Mouse (Mus musculus) CD4-positive, CD25-positive, alpha-beta regulatory T cell, adult 4 months (primary cell): Measurements from ENCODE around the gene Dppa3. TPM values are rescaled to one million over a fixed set of nuclear protein-coding genes. Genes with fewer than 3 reads are reported as not detected.

Experiments
- ATAC-seq: one replicate; pipeline ENCODE4 v1.8.0; 2017
- polyA plus RNA-seq, 2 experiments: library from polyadenylated mRNA; unstranded; fragments of 100-300 nt; shearing (Covaris generic); gene quantifications; one replicate each; pipeline ENCODE4 v1.2.1; 2017

The Dppa3 gene
- polyA plus RNA-seq, 2 experiments from 2014 or later, result not detected

DNA sequence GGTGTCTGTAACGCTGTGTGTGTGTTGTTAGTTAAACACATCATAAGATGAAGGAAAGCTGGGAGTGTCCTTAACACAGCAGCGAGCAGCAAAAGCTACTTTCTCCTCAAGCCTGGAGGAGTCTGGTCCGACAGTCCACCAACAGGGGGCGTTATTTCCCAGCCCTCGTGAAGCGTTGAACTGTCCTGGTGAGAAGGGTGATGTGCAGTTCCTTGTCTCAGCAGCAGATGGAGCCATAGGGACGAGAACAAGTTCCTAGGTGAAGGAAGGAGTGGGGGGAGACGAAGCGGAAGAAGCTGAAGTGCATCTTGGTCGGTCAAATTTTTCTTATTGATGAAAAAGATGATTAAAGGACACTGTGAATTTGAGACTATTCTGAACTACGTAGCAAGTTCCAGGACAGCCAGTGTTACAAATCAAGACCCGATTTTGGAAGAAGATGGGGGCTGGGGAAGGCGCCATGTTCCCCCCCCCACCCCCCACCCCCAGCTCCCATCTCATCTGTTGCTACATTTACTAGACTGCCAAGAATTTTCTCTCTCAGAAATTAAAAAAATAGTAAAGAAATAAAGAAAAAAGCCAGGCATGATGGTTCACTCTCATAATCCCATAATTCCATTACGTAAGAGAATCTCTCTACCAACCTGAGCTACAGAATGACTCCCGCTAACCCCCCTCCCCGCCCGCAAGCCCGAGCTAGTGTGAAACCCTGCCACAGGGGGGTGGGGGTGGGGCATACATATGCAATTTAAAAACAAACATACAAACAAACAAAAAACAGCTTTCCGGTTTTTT, 43.4 kb downstream of the Dppa3 start:
- peak; percentile 98 for ATAC-seq

DNA sequence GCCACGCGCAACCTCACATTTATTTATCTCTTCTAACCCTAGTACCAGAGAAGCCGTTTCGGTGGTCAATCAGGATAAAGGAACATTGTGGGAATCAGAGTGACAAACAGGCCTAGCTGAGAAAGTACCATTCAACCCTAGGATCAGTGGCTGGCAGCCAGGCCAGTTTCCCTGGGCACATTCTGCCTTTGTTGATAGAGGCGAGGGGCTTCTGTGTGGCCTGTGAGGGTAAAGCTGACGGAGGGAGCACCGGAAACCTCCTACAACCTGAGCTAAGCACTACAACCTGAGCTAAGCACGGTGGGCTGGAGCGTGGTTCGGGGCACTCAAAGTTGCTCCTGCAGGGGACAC, 44.0 kb downstream of the Dppa3 start:
- no peak for ATAC-seq

DNA sequence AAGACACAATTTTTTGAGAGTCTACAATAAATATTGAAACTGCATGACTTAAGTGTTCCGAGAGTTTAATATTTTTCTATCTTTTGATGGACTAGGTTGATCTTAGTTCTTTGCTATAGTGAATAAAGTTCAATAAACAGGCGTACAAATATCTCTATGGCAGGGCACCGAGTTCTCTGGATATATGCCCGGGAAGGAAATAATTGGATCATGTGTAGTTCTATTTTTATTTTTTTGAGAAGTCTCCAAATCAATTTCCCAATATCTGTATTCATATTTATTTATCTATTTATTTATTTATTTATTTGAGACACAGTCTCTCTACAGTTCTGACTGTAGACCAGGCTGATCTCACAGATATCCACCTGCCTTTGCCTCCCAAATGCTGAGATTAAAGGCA, 44.6 kb downstream of the Dppa3 start:
- ATAC-seq, result no peak

DNA sequence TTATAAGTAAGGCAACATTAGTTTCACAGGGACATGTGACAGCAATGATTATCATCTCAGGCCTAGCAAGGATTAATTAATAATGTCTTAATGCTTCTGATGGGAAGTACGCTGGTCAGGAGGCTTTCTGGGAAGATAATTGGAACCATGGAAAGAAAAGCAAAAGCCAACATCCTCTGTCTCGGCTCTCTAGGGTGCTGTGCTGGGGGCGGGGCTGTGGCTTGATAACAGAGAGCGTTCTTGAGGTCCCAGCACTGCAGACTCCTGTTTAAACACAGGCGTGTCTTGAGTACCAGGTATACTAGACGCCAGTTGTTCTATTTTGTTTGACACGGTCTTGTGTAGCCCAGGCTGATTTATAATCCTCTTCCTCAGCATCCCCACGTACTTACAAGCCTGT, 46.5 kb downstream of the Dppa3 start:
- no peak for ATAC-seq

Other genes with a start within 250 kb of the Dppa3 start
- gene Rimklb, start 127.6 kb upstream of the Dppa3 start, polyA plus RNA-seq, result under 1 TPM in 1 of 2 experiments, not detected in 1; 0.17 TPM
- gene Mfap5, start 120.6 kb upstream of the Dppa3 start, polyA plus RNA-seq, result not detected
- 1 to 10 TPM in 1 of 2 experiments, under 1 TPM in 1; 0.66 to 1.6 TPM for gene Aicda, start 72.6 kb upstream of the Dppa3 start, polyA plus RNA-seq
- 10 to 100 TPM; 24.3 to 35.4 TPM for gene Apobec1, start 24.0 kb upstream of the Dppa3 start, polyA plus RNA-seq
- gene Gdf3, start 16.3 kb upstream of the Dppa3 start, polyA plus RNA-seq, result not detected
- under 1 TPM in 1 of 2 experiments, not detected in 1; 0.22 TPM for gene Nanog, start 81.1 kb downstream of the Dppa3 start, polyA plus RNA-seq
- gene Slc2a3, start 175.2 kb downstream of the Dppa3 start, polyA plus RNA-seq, result 100 to 1,000 TPM; 103 to 138 TPM
- gene Foxj2, start 193.5 kb downstream of the Dppa3 start, polyA plus RNA-seq, result 1 to 10 TPM; 8.5 to 9.2 TPM
- under 1 TPM; 0.18 to 0.27 TPM for gene C3ar1, start 229.8 kb downstream of the Dppa3 start, polyA plus RNA-seq
- 10 to 100 TPM; 63.7 to 80.3 TPM for gene Necap1, start 248.1 kb downstream of the Dppa3 start, polyA plus RNA-seq